In the genomic region with DNA sequence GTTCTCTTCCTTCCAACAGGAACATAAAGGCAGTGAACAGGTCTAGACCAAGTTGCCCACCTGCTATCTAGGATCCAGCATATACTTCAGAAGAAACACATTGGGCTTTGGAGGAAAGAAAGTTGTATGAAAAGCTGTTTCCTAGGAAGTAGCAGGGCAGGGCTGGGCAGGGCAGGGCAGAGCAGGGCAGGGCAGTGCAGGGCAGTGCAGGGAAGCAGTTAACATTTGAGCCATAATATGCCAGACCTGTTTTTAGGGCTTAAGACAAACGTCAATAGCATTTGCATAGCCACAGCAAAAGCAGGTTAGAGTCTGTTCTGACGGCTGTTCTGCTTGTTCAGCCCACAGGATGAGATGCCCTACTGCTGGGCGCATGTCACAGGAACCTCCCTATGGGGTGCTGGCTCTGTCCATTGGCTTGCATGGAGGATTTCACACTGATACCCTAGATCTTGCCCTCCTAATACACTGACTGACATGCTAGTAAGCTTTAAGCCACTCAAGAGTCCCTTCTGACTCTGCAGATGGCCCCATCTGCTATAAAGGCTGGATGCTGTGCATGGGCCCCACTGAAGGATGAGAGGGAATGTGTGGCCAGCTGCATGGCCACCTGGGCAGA, we compare ENCODE assay signal across 28 mouse cellular contexts. TPM values are rescaled to one million over a fixed set of nuclear protein-coding genes. Genes with fewer than 3 reads are reported as not detected.
DNase-seq lines count a peak whose midpoint lies in the region; ATAC-seq and TF ChIP-seq lines count a peak whose summit lies in the region.
"Had no signal": no experiment of that assay in that cellular context is flagged by ENCODE, and none has a peak within 500 bp of the region (broad histone marks: within the 10 kb centered on the region; RNA-seq: fewer than 3 reads in every experiment).

No protein-coding gene starts in this region.

- no peaks in the 10 kb centered on the region for H3K9me3 ChIP-seq in heart, embryonic 12.5 days (replicated peaks)
- no peaks in the 10 kb centered on the region for H3K9me3 ChIP-seq in heart, postnatal 0 days (replicated peaks; ENCODE audit: control insufficient read depth, low read length)
- H3K9me3 ChIP-seq: embryonic facial prominence, embryonic 12.5 days; hindbrain, embryonic 13.5 days; midbrain, embryonic 10.5 days; midbrain, embryonic 15.5 days; neural tube, embryonic 15.5 days had no signal

- H3K79me2 ChIP-seq in heart, adult 2 months (replicated peaks; ENCODE audit: control insufficient read depth, insufficient read depth, low read length): peaks cover 6% of the 10 kb centered on the region

- DNase-seq in cerebellum, adult 11-12 months: peak; percentile 57
- DNase-seq in cerebellum, postnatal 10 days: no peak
- no peak for DNase-seq in heart, adult 2 months
- DNase-seq in heart, postnatal 0 days (ENCODE audit: low spot score): no peak
- no peak for DNase-seq in heart, adult 8-10 months (ENCODE audit: low spot score)
- DNase-seq in urinary bladder, postnatal 25 days (ENCODE audit: low spot score): no peak
- DNase-seq: adrenal gland, postnatal 10 days; embryo, embryonic 11 days; gastrocnemius, postnatal 25 days; heart, postnatal 10 days; kidney, adult 8-10 months; kidney, postnatal 10 days; layer of hippocampus, adult 9-11 months; liver; lung, adult 2 months; right cerebral cortex, adult 18-20 months had no signal

- H3K27me3 ChIP-seq in heart, embryonic 12.5 days (replicated peaks): no peaks in the 10 kb centered on the region
- no peaks in the 10 kb centered on the region for H3K27me3 ChIP-seq in heart, adult 2 months (ENCODE audit: control insufficient read depth, insufficient read depth, low read length)
- H3K27me3 ChIP-seq in heart, postnatal 0 days (ENCODE audit: control insufficient read depth, insufficient read depth, low read length): no peaks in the 10 kb centered on the region
- H3K27me3 ChIP-seq in small intestine, adult 2 months (ENCODE audit: control insufficient read depth, insufficient read depth, low read length): no peaks in the 10 kb centered on the region
- H3K27me3 ChIP-seq: embryonic facial prominence, embryonic 12.5 days; hindbrain, embryonic 13.5 days; midbrain, embryonic 15.5 days; neural tube, embryonic 15.5 days; Patski had no signal

- no peak for TF ChIP-seq POLR2A in heart, adult 2 months (IDR thresholded peaks at IDR 0.05; ENCODE audit: insufficient read depth, low read depth, low read length)
- TF ChIP-seq POLR2A in small intestine, adult 2 months (IDR thresholded peaks at IDR 0.05; ENCODE audit: low read depth, low read length): no peak

- 53% methylated on average over 3 of the region's 3 CpGs for WGBS in heart, embryonic 12.5 days
- WGBS in heart, adult 2 months: 62% methylated on average over 3 of the region's 3 CpGs
- WGBS in heart, postnatal 0 days: 58% methylated on average over 3 of the region's 3 CpGs
- 49% methylated on average over 3 of the region's 3 CpGs for WGBS in small intestine, adult 2 months

- H3K36me3 ChIP-seq in heart, embryonic 12.5 days: peaks cover 45% of the 10 kb centered on the region
- H3K36me3 ChIP-seq in heart, adult 2 months (ENCODE audit: control insufficient read depth, insufficient read depth, low read length): peaks cover 10% of the 10 kb centered on the region
- peaks cover 36% of the 10 kb centered on the region for H3K36me3 ChIP-seq in heart, postnatal 0 days (replicated peaks; ENCODE audit: control insufficient read depth, insufficient read depth, low read length)
- H3K36me3 ChIP-seq in small intestine, adult 2 months (ENCODE audit: control insufficient read depth, insufficient read depth, low read length): no peaks in the 10 kb centered on the region; the same call in 1 of the 2 replicates
- H3K36me3 ChIP-seq: embryonic facial prominence, embryonic 12.5 days; hindbrain, embryonic 13.5 days; midbrain, embryonic 10.5 days; midbrain, embryonic 15.5 days; neural tube, embryonic 15.5 days had no signal

- ATAC-seq in heart, embryonic 12.5 days (ENCODE audit: insufficient number of reproducible peaks, low FRiP score): no peak
- no peak for ATAC-seq in heart, postnatal 0 days (ENCODE audit: insufficient read depth, low read depth)
- ATAC-seq: forebrain, embryonic 14.5 days; intestine, embryonic 16.5 days; midbrain, embryonic 15.5 days; Patski had no signal

- no peak overlapping the region for H3K4me2 ChIP-seq in heart, embryonic 12.5 days
- H3K4me2 ChIP-seq in heart, postnatal 0 days (ENCODE audit: low read depth, low read length): no peak overlapping the region
- H3K4me2 ChIP-seq: embryonic facial prominence, embryonic 12.5 days; hindbrain, embryonic 13.5 days; midbrain, embryonic 15.5 days; neural tube, embryonic 15.5 days had no signal

- no peak for TF ChIP-seq EP300 in heart, adult 2 months (IDR thresholded peaks at IDR 0.05; ENCODE audit: insufficient read depth, low read depth, low read length)
- TF ChIP-seq EP300 in heart, postnatal 0 days (IDR thresholded peaks at IDR 0.05; ENCODE audit: low read depth): no peak

- TF ChIP-seq CTCF in heart, adult 2 months (IDR thresholded peaks at IDR 0.05): no peak
- TF ChIP-seq CTCF in heart, postnatal 0 days (IDR thresholded peaks at IDR 0.05; ENCODE audit: low read depth): no peak
- no peak for TF ChIP-seq CTCF in small intestine, adult 2 months (IDR thresholded peaks at IDR 0.05; ENCODE audit: extremely low read depth, insufficient read length, insufficient replicate concordance, low read depth, low read length)

- intact Hi-C loops in heart, adult 2 months (cut with DNase I): no loop called here

- H3K9ac ChIP-seq in heart, embryonic 12.5 days: peak overlapping the region; percentile 38
- H3K9ac ChIP-seq in heart, adult 2 months (ENCODE audit: low read depth, low read length): no peak overlapping the region
- H3K9ac ChIP-seq in heart, postnatal 0 days (replicated peaks; ENCODE audit: low read depth, low read length): no peak overlapping the region
- H3K9ac ChIP-seq: embryonic facial prominence, embryonic 12.5 days; hindbrain, embryonic 13.5 days; liver, embryonic 14.5 days; midbrain, embryonic 15.5 days; neural tube, embryonic 15.5 days had no signal

- peaks cover 88% of the 10 kb centered on the region for H3K4me1 ChIP-seq in heart, embryonic 12.5 days (replicated peaks)
- peaks cover 24% of the 10 kb centered on the region for H3K4me1 ChIP-seq in heart, adult 2 months (ENCODE audit: control insufficient read depth, insufficient read depth, low read length)
- peaks cover 59% of the 10 kb centered on the region for H3K4me1 ChIP-seq in heart, postnatal 0 days (ENCODE audit: control insufficient read depth, insufficient read depth)
- peaks cover 45% of the 10 kb centered on the region for H3K4me1 ChIP-seq in small intestine, adult 2 months (ENCODE audit: control insufficient read depth, insufficient read depth, insufficient read length, low read length)
- H3K4me1 ChIP-seq: embryonic facial prominence, embryonic 12.5 days; hindbrain, embryonic 13.5 days; midbrain, embryonic 15.5 days; neural tube, embryonic 15.5 days had no signal

- no peak overlapping the region for H3K4me3 ChIP-seq in heart, embryonic 12.5 days
- H3K4me3 ChIP-seq in heart, adult 2 months: no peak overlapping the region
- no peak overlapping the region for H3K4me3 ChIP-seq in heart, postnatal 0 days (ENCODE audit: low read depth, low read length)
- H3K4me3 ChIP-seq in small intestine, adult 2 months (ENCODE audit: low read depth, low read length): no peak overlapping the region
- H3K4me3 ChIP-seq: embryonic facial prominence, embryonic 12.5 days; hindbrain, embryonic 13.5 days; midbrain, embryonic 10.5 days; midbrain, embryonic 15.5 days; neural tube, embryonic 15.5 days had no signal

- peak overlapping the region; percentile 95 for H3K27ac ChIP-seq in heart, embryonic 12.5 days (ENCODE audit: poor library complexity, severe bottlenecking)
- H3K27ac ChIP-seq in heart, adult 2 months: no peak overlapping the region
- H3K27ac ChIP-seq in heart, postnatal 0 days (ENCODE audit: low read depth): peak overlapping the region; percentile 47
- H3K27ac ChIP-seq in small intestine, adult 2 months (ENCODE audit: insufficient read depth, low read depth, low read length): 0 out of 2 replicates have a peak overlapping the region, but pooled peaks have one; percentile 26
- H3K27ac ChIP-seq: embryonic facial prominence, embryonic 12.5 days; hindbrain, embryonic 13.5 days; liver, embryonic 14.5 days; midbrain, embryonic 10.5 days; midbrain, embryonic 15.5 days; neural tube, embryonic 15.5 days had no signal

RNA-seq across cellular contexts. Expression of a gene that starts 29.7 kb away (rescaled TPM):
- 156 and 163 TPM in 2 replicates for polyA plus RNA-seq in heart, embryonic 12.5 days (2016; fragmentation: Nextera tagmentation; extraction: Ambion mirVana)
- 10 to 100 TPM; 87.7 to 89.1 TPM for total RNA-seq in heart, adult 2 months (2021)
- polyA plus RNA-seq in heart, adult 2 months (2012; rRNA removed): 44.8 and 53.7 TPM in 2 replicates
- total RNA-seq in heart, postnatal 0 days (2014; rRNA removed; ENCODE audit: low replicate concordance): 136 and 169 TPM in 2 replicates
- polyA plus RNA-seq in heart, postnatal 0 days (2015; fragmentation: Nextera tagmentation; extraction: Ambion mirVana): 59.9 and 78.1 TPM in 2 replicates
- total RNA-seq in heart, adult 8-10 months (2022): 100 to 1,000 TPM in 1 of 4 experiments, 10 to 100 TPM in 3; 82.0 to 100 (median 95.6) TPM
- polyA plus RNA-seq in small intestine, adult 2 months (2012; rRNA removed): 13.0 and 20.7 TPM in 2 replicates
- total RNA-seq: MEL had no signal
